Mouse (Mus musculus): Measurements from ENCODE around the gene Zfp449. TPM values are rescaled to one million over a fixed set of nuclear protein-coding genes. Genes with fewer than 3 reads are reported as not detected.

Gene Zfp449
- polyA plus RNA-seq (2014; fragmentation: Illumina TruSeq; extraction: RNeasy Lipid Tissue Mini Kit (QIAGEN cat#74804); ENCODE audit: low read depth, low replicate concordance) = 9.9 TPM

GRCm38 (mm10) chrX:56346176-56346931 is at the start of gene Zfp449:
Zfp449 (plus strand) TSS chrX:56346400.

DNA sequence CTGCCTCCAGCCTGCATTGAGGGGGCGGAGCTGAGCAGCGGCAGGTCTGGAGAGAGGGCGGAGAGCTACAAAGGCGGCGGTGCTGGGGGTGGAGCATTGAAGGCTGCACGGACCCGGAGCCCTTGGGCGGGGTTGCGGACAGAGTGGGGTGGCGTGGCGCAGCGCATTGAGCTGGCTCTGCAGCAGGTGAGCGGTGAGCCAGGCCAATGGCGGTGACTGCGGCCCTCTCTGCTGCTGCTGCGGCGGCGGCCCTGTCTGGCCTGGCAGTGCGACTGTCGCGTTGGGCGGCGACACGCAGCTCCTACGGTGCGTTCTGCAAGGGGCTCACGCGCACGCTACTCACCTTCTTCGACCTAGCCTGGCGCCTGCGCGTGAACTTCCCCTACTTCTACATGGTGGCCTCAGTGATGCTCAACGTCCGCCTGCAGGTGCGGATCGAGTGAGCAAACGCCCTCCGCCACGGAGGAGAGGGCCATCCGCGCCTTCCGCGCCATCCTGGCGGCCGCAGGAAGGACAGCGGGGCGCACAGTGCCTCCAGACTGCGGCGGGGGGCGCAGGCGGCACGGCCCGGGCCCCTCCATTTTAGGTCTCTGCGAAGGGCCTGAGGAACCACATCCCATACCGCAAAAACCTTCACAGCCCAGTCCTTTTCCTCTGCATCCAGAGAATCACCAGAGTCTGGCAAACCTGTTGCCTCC is 28.4 kb downstream of the Zfp449 start, which contains the start of gene Smim10l2a:
TSS of gene Smim10l2a (plus strand) at position 156 of the 698 bp plus-strand sequence.

Other genes with a start within 250 kb of the Zfp449 start
- not detected for gene 3830403N18Rik, start 209.8 kb upstream of the Zfp449 start, polyA plus RNA-seq (2014; fragmentation: Illumina TruSeq; extraction: RNeasy Lipid Tissue Mini Kit (QIAGEN cat#74804); ENCODE audit: low read depth, low replicate concordance)
- gene Gm773, start 133.5 kb upstream of the Zfp449 start, polyA plus RNA-seq (2014; fragmentation: Illumina TruSeq; extraction: RNeasy Lipid Tissue Mini Kit (QIAGEN cat#74804); ENCODE audit: low read depth, low replicate concordance) = 3.2 TPM
- 0.36 TPM for gene Smim10l2a, start 28.2 kb downstream of the Zfp449 start, polyA plus RNA-seq (2014; fragmentation: Illumina TruSeq; extraction: RNeasy Lipid Tissue Mini Kit (QIAGEN cat#74804); ENCODE audit: low read depth, low replicate concordance)
- gene Gm2174, start 101.6 kb downstream of the Zfp449 start, polyA plus RNA-seq (2014; fragmentation: Illumina TruSeq; extraction: RNeasy Lipid Tissue Mini Kit (QIAGEN cat#74804); ENCODE audit: low read depth, low replicate concordance) = not detected
- gene Ints6l, start 108.5 kb downstream of the Zfp449 start, polyA plus RNA-seq (2014; fragmentation: Illumina TruSeq; extraction: RNeasy Lipid Tissue Mini Kit (QIAGEN cat#74804); ENCODE audit: low read depth, low replicate concordance) = 33.9 TPM
- gene Gm10477, start 178.3 kb downstream of the Zfp449 start, polyA plus RNA-seq (2014; fragmentation: Illumina TruSeq; extraction: RNeasy Lipid Tissue Mini Kit (QIAGEN cat#74804); ENCODE audit: low read depth, low replicate concordance) = not detected
- not detected for gene Gm648, start 203.2 kb downstream of the Zfp449 start, polyA plus RNA-seq (2014; fragmentation: Illumina TruSeq; extraction: RNeasy Lipid Tissue Mini Kit (QIAGEN cat#74804); ENCODE audit: low read depth, low replicate concordance)

All from kidney, adult 10 weeks (tissue).